Mouse (Mus musculus) hindbrain, embryonic 14.5 days (tissue): ENCODE data around the gene Pank4. TPM values are rescaled to one million over a fixed set of nuclear protein-coding genes. Genes with fewer than 3 reads are reported as not detected.

Experiments used
- ATAC-seq: fragments of 200-750 bp; cut with Nextera tagmentation; 2 replicates; pipeline ENCODE4 v1.8.0; 2017; ENCODE audit warnings: moderate number of reproducible peaks, mild to moderate bottlenecking, moderate TSS enrichment, moderate library complexity; ENCODE audit not compliant: low FRiP score
- DNase-seq: peaks from one replicate; pipeline ENCODE4 v3.0.0-alpha.2; 2015; ENCODE audit warnings: low spot score
- H3K27ac ChIP-seq: fragments of 300-500 bp; sonication (generic); 2 replicates; pipeline ENCODE4 v1.5.1; 2014; ENCODE audit warnings: mild to moderate bottlenecking, moderate library complexity
- H3K27me3 ChIP-seq: fragments of 300-500 bp; sonication (generic); 2 replicates; pipeline ENCODE4 v1.6.1; 2014; ENCODE audit warnings: mild to moderate bottlenecking, low read length, mixed read lengths; ENCODE audit not compliant: control insufficient read depth, insufficient read depth
- H3K36me3 ChIP-seq: fragments of 300-500 bp; sonication (generic); replicated peaks from 2 replicates; pipeline ENCODE4 v1.6.1; 2014; ENCODE audit not compliant: control insufficient read depth, insufficient read depth
- H3K4me1 ChIP-seq: fragments of 300-500 bp; sonication (generic); replicated peaks from 2 replicates; pipeline ENCODE4 v1.6.1; 2014; ENCODE audit warnings: antibody characterized with exemption, low read length, mixed read lengths; ENCODE audit not compliant: control insufficient read depth, insufficient read depth
- H3K4me2 ChIP-seq: fragments of 300-500 bp; sonication (generic); replicated peaks from 2 replicates; pipeline ENCODE4 v1.6.1; 2014; ENCODE audit warnings: mild to moderate bottlenecking, moderate library complexity
- H3K4me3 ChIP-seq: fragments of 300-500 bp; sonication (generic); replicated peaks from 2 replicates; pipeline ENCODE4 v1.5.1; 2014; ENCODE audit warnings: mild to moderate bottlenecking, low read length
- H3K9ac ChIP-seq: fragments of 300-500 bp; sonication (generic); 2 replicates; pipeline ENCODE4 v1.6.1; 2014
- H3K9me3 ChIP-seq: fragments of 300-500 bp; sonication (generic); 2 replicates; pipeline ENCODE4 v1.6.1; 2016; ENCODE audit warnings: low read length; ENCODE audit not compliant: control insufficient read depth
- WGBS: fragments of 180-500 bp; shearing (Covaris S2); extraction: QIAGEN DNeasy Blood & Tissue Kit; methylation state at CpG from one replicate; pipeline ENCODE4 v1.1.7; 2014; 5-methylcytosine and 5-hydroxymethylcytosine counted together
- polyA plus RNA-seq: library from polyadenylated mRNA; unstranded; fragments of >200 nt; fragmentation: Nextera tagmentation; extraction: Ambion mirVana; gene quantifications from 2 replicates; pipeline ENCODE4 v1.2.1, GENCODE M21; 2014

The Pank4 gene
- polyA plus RNA-seq, 1 experiment from 2014 or later: 34.1 TPM

GRCm38 (mm10) chr4:154941831-154942230, 22.1 kb upstream of the Pank4 start:
- Histone ChIP-seq H3K9ac (no peak overlapping the region), H3K36me3 (no peaks in the 10 kb centered on the region), H3K9me3 (no peaks in the 10 kb centered on the region), H3K4me3 (no peak overlapping the region), H3K4me1 (peaks cover 14% of the 10 kb centered on the region; the same call in 1 of the 2 replicates), H3K27me3 (no peaks in the 10 kb centered on the region), H3K27ac (no peak overlapping the region), H3K4me2 (no peak overlapping the region)
- 96% methylated on average over 5 of the region's 5 CpGs for WGBS
- DNase-seq (no peak), ATAC-seq (no peak)

GRCm38 (mm10) chr4:154942632-154943322, 21.1 kb upstream of the Pank4 start:
- H3K4me2 ChIP-seq: no peak overlapping the region
- ATAC-seq (no peak), DNase-seq (no peak)
- H3K4me3 ChIP-seq: no peak overlapping the region
- no peaks in the 10 kb centered on the region for H3K9me3 ChIP-seq
- no peak overlapping the region for H3K9ac ChIP-seq
- H3K4me1 ChIP-seq: peaks cover 14% of the 10 kb centered on the region; the same call in 1 of the 2 replicates
- no peaks in the 10 kb centered on the region for H3K27me3 ChIP-seq
- WGBS: 87% methylated on average over 10 of the region's 10 CpGs
- no peak overlapping the region for H3K27ac ChIP-seq
- no peaks in the 10 kb centered on the region for H3K36me3 ChIP-seq

GRCm38 (mm10) chr4:154943323-154944039, 20.4 kb upstream of the Pank4 start:
- WGBS: 94% methylated on average over 6 of the region's 6 CpGs
- Histone ChIP-seq H3K9ac (no peak overlapping the region), H3K27ac (no peak overlapping the region), H3K4me2 (no peak overlapping the region), H3K27me3 (no peaks in the 10 kb centered on the region), H3K4me1 (peaks cover 14% of the 10 kb centered on the region; the same call in 1 of the 2 replicates), H3K4me3 (no peak overlapping the region), H3K9me3 (no peaks in the 10 kb centered on the region), H3K36me3 (no peaks in the 10 kb centered on the region)
- DNase-seq (no peak), ATAC-seq (no peak)

- Histone ChIP-seq H3K9ac (no peak overlapping the region), H3K27ac (no peak overlapping the region), H3K36me3 (no peaks in the 10 kb centered on the region), H3K4me2 (no peak overlapping the region), H3K4me3 (no peak overlapping the region), H3K9me3 (no peaks in the 10 kb centered on the region), H3K27me3 (no peaks in the 10 kb centered on the region), H3K4me1 (peaks cover 14% of the 10 kb centered on the region; the same call in 1 of the 2 replicates)
- WGBS: 10% methylated on average over 2 of the region's 2 CpGs
- DNase-seq: peak; percentile 86
- peak; percentile 68 for ATAC-seq
These were observed 19.8 kb upstream of the Pank4 start for GRCm38 (mm10) chr4:154944121-154944590.

- peak overlapping the region; percentile 22; the same call in 1 of the 2 replicates for H3K9ac ChIP-seq
- H3K27me3 ChIP-seq: no peaks in the 10 kb centered on the region
- no peaks in the 10 kb centered on the region for H3K9me3 ChIP-seq
- DNase-seq: peak; percentile 69
- H3K4me1 ChIP-seq: peaks cover 14% of the 10 kb centered on the region; the same call in 1 of the 2 replicates
- H3K27ac ChIP-seq: no peak overlapping the region
- H3K4me2 ChIP-seq: peak overlapping the region; percentile 49
- H3K36me3 ChIP-seq: no peaks in the 10 kb centered on the region
- H3K4me3 ChIP-seq: peak overlapping the region; percentile 18
- peak; percentile 75 for ATAC-seq
- 1% methylated on average over 8 of the region's 8 CpGs for WGBS
These were observed 17.6 kb upstream of the Pank4 start for GRCm38 (mm10) chr4:154946319-154946718.

GRCm38 (mm10) chr4:154948066-154948939, 15.6 kb upstream of the Pank4 start:
- H3K4me2 ChIP-seq: peak overlapping the region; percentile 0; the same call in 1 of the 2 replicates
- no peaks in the 10 kb centered on the region for H3K9me3 ChIP-seq
- H3K9ac ChIP-seq: no peak overlapping the region
- no peaks in the 10 kb centered on the region for H3K27me3 ChIP-seq
- H3K4me1 ChIP-seq: peaks cover 20% of the 10 kb centered on the region
- DNase-seq (peak; percentile 74), ATAC-seq (peak; percentile 73)
- 37% methylated on average over 14 of the region's 14 CpGs for WGBS
- no peak overlapping the region for H3K4me3 ChIP-seq
- peak overlapping the region; percentile 63 for H3K27ac ChIP-seq
- H3K36me3 ChIP-seq: no peaks in the 10 kb centered on the region

- DNase-seq (no peak), ATAC-seq (no peak)
- WGBS: 36% methylated on average over 6 of the region's 6 CpGs
- 0 out of 2 replicates have a peak overlapping the region, but pooled peaks have one; percentile 6 for H3K4me2 ChIP-seq
- H3K4me1 ChIP-seq: peaks cover 20% of the 10 kb centered on the region
- H3K27me3 ChIP-seq: no peaks in the 10 kb centered on the region
- no peak overlapping the region for H3K9ac ChIP-seq
- H3K4me3 ChIP-seq: no peak overlapping the region
- peak overlapping the region; percentile 63 for H3K27ac ChIP-seq
- H3K9me3 ChIP-seq: no peaks in the 10 kb centered on the region
- no peaks in the 10 kb centered on the region for H3K36me3 ChIP-seq
These were observed 14.9 kb upstream of the Pank4 start for GRCm38 (mm10) chr4:154948940-154949588.

GRCm38 (mm10) chr4:154949589-154949982, 14.3 kb upstream of the Pank4 start:
- Histone ChIP-seq H3K36me3 (no peaks in the 10 kb centered on the region), H3K9ac (no peak overlapping the region), H3K4me2 (peak overlapping the region; percentile 6), H3K9me3 (no peaks in the 10 kb centered on the region), H3K4me3 (no peak overlapping the region), H3K4me1 (peaks cover 20% of the 10 kb centered on the region), H3K27me3 (no peaks in the 10 kb centered on the region), H3K27ac (no peak overlapping the region)
- DNase-seq (no peak), ATAC-seq (no peak)
- WGBS: under 1% methylated on average over 15 of the region's 16 CpGs
